Mouse (Mus musculus) kidney, postnatal 0 days (tissue): ENCODE data around the gene Tspan18. TPM values are rescaled to one million over a fixed set of nuclear protein-coding genes. Genes with fewer than 3 reads are reported as not detected.

Experiments used
- ATAC-seq: fragments of 200-750 bp; cut with Nextera tagmentation; replicated peaks from 2 replicates; pipeline ENCODE4 v1.8.0; 2017; ENCODE audit warnings: low read depth, moderate number of reproducible peaks, moderate TSS enrichment, moderate library complexity; ENCODE audit not compliant: low FRiP score
- DNase-seq: peaks from one replicate; pipeline ENCODE4 v3.0.0-alpha.2; 2016; ENCODE audit warnings: low spot score
- H3K27ac ChIP-seq: fragments of 300-500 bp; sonication (generic); 2 replicates; pipeline ENCODE4 v1.5.1; 2014; ENCODE audit warnings: mild to moderate bottlenecking
- H3K27me3 ChIP-seq: fragments of 300-500 bp; sonication (generic); 2 replicates; pipeline ENCODE4 v1.6.1; 2014; ENCODE audit warnings: low read length, mixed read lengths; ENCODE audit not compliant: insufficient read depth
- H3K36me3 ChIP-seq: fragments of 300-500 bp; sonication (generic); 2 replicates; pipeline ENCODE4 v1.6.1; 2014; ENCODE audit warnings: low read length, mixed read lengths; ENCODE audit not compliant: insufficient read depth
- H3K4me1 ChIP-seq: fragments of 300-500 bp; sonication (generic); replicated peaks from 2 replicates; pipeline ENCODE4 v1.6.1; 2014; ENCODE audit warnings: antibody characterized with exemption, low read length, mixed read lengths; ENCODE audit not compliant: insufficient read depth
- H3K4me2 ChIP-seq: fragments of 300-500 bp; sonication (generic); 2 replicates; pipeline ENCODE4 v1.6.1; 2014; ENCODE audit warnings: mild to moderate bottlenecking, low read length, moderate library complexity, mixed read lengths
- H3K4me3 ChIP-seq: fragments of 300-500 bp; sonication (generic); replicated peaks from 2 replicates; pipeline ENCODE4 v1.5.1; 2014; ENCODE audit warnings: low read depth, low read length
- H3K9ac ChIP-seq: fragments of 300-500 bp; sonication (generic); 2 replicates; pipeline ENCODE4 v1.6.1; 2014; ENCODE audit warnings: low read depth, low read length
- H3K9me3 ChIP-seq: fragments of 300-500 bp; sonication (generic); replicated peaks from 2 replicates; pipeline ENCODE4 v1.6.1; 2016; ENCODE audit warnings: low read length, inconsistent platforms, mixed read lengths
- CTCF ChIP-seq: IDR thresholded peaks from 2 replicates; pipeline ENCODE4 v1.5.1; 2016; ENCODE audit warnings: antibody characterized with exemption, low read depth, mild to moderate bottlenecking, moderate library complexity
- WGBS: fragments of 180-500 bp; shearing (Covaris S2); extraction: QIAGEN DNeasy Blood & Tissue Kit; methylation state at CpG from one replicate; pipeline ENCODE4 v1.1.7; 2014; 5-methylcytosine and 5-hydroxymethylcytosine counted together
- polyA plus RNA-seq: library from polyadenylated mRNA; unstranded; fragments of >200 nt; fragmentation: Nextera tagmentation; extraction: Ambion mirVana; gene quantifications from 2 replicates; pipeline ENCODE4 v1.2.1, GENCODE M21; 2015

The Tspan18 gene
- polyA plus RNA-seq, 1 experiment from 2014 or later, result 29.2 TPM

- no peaks in the 10 kb centered on the region for H3K9me3 ChIP-seq
- H3K4me3 ChIP-seq, result no peak overlapping the region
- 68% methylated on average over 4 of the region's 4 CpGs for whole genome bisulfite sequencing
- no peaks in the 10 kb centered on the region for H3K4me1 ChIP-seq
- H3K27me3 ChIP-seq, result no peaks in the 10 kb centered on the region
- no peak overlapping the region for H3K4me2 ChIP-seq
- H3K36me3 ChIP-seq, result no peaks in the 10 kb centered on the region
- ATAC-seq (no peak), DNase-seq (no peak)
- TF ChIP-seq CTCF, result no peak
- H3K27ac ChIP-seq, result no peak overlapping the region
- H3K9ac ChIP-seq, result no peak overlapping the region
Measured at GRCm38 (mm10) chr2:93162791-93163190, 171.5 kb downstream of the Tspan18 start.

- TF ChIP-seq CTCF, result no peak
- no peak overlapping the region for H3K27ac ChIP-seq
- ATAC-seq, result no peak
- 72% methylated on average over 7 of the region's 7 CpGs for WGBS
- H3K9me3 ChIP-seq, result no peaks in the 10 kb centered on the region
- no peaks in the 10 kb centered on the region for H3K27me3 ChIP-seq
- DNase-seq, result no peak
- H3K9ac ChIP-seq, result no peak overlapping the region
- H3K4me2 ChIP-seq, result no peak overlapping the region
- H3K36me3 ChIP-seq, result no peaks in the 10 kb centered on the region
- H3K4me3 ChIP-seq, result no peak overlapping the region
- no peaks in the 10 kb centered on the region for H3K4me1 ChIP-seq
Measured at GRCm38 (mm10) chr2:93161914-93162664, 172.2 kb downstream of the Tspan18 start.

- DNase-seq, result no peak
- Histone ChIP-seq H3K9me3 (no peaks in the 10 kb centered on the region), H3K27me3 (no peaks in the 10 kb centered on the region), H3K9ac (no peak overlapping the region), H3K4me3 (no peak overlapping the region), H3K27ac (no peak overlapping the region), H3K36me3 (no peaks in the 10 kb centered on the region), H3K4me2 (no peak overlapping the region), H3K4me1 (no peaks in the 10 kb centered on the region)
- TF ChIP-seq CTCF, result no peak
- 86% methylated on average over 4 of the region's 4 CpGs for WGBS
- no peak for ATAC-seq
Measured at GRCm38 (mm10) chr2:93160467-93161035, 173.8 kb downstream of the Tspan18 start.

- ATAC-seq (no peak), DNase-seq (no peak)
- 50% methylated on average over 1 of the region's 1 CpGs for WGBS
Measured at GRCm38 (mm10) chr2:93154486-93155032, 179.7 kb downstream of the Tspan18 start.

GRCm38 (mm10) chr2:93153833-93154232, 180.5 kb downstream of the Tspan18 start:
- no peak for ATAC-seq
- Histone ChIP-seq H3K4me2 (no peak overlapping the region), H3K27ac (no peak overlapping the region), H3K36me3 (no peaks in the 10 kb centered on the region), H3K9ac (no peak overlapping the region), H3K4me3 (no peak overlapping the region), H3K9me3 (no peaks in the 10 kb centered on the region), H3K27me3 (no peaks in the 10 kb centered on the region), H3K4me1 (no peaks in the 10 kb centered on the region)
- 93% methylated on average over 1 of the region's 1 CpGs for WGBS
- no peak for DNase-seq
- TF ChIP-seq CTCF, result no peak

More at GRCm38 (mm10) chr2:93154486-93155032, 179.7 kb downstream of the Tspan18 start:
- no peak overlapping the region for H3K4me2 ChIP-seq
- no peaks in the 10 kb centered on the region for H3K4me1 ChIP-seq
- H3K36me3 ChIP-seq, result no peaks in the 10 kb centered on the region
- no peak overlapping the region for H3K9ac ChIP-seq
- peak; percentile 34; the same call in 1 of the 2 replicates for TF ChIP-seq CTCF
- H3K9me3 ChIP-seq, result no peaks in the 10 kb centered on the region
- no peak overlapping the region for H3K4me3 ChIP-seq
- no peaks in the 10 kb centered on the region for H3K27me3 ChIP-seq
- H3K27ac ChIP-seq, result no peak overlapping the region

- H3K4me3 ChIP-seq, result no peak overlapping the region
- TF ChIP-seq CTCF, result no peak
- H3K36me3 ChIP-seq, result no peaks in the 10 kb centered on the region
- DNase-seq (no peak), ATAC-seq (no peak)
- no peaks in the 10 kb centered on the region for H3K4me1 ChIP-seq
- no peaks in the 10 kb centered on the region for H3K9me3 ChIP-seq
- no peak overlapping the region for H3K9ac ChIP-seq
- no peak overlapping the region for H3K27ac ChIP-seq
- no peak overlapping the region for H3K4me2 ChIP-seq
- no peaks in the 10 kb centered on the region for H3K27me3 ChIP-seq
- WGBS, result 90% methylated on average over 7 of the region's 7 CpGs
Measured at GRCm38 (mm10) chr2:93152883-93153491, 181.3 kb downstream of the Tspan18 start.
